Mouse (Mus musculus) heart, postnatal 0 days (tissue): ENCODE data around the gene Nme8. TPM values are rescaled to one million over a fixed set of nuclear protein-coding genes. Genes with fewer than 3 reads are reported as not detected.

ENCODE experiments used
- ATAC-seq: fragments of 200-750 bp; cut with Nextera tagmentation; 2 replicates; pipeline ENCODE4 v1.8.0; 2017; ENCODE audit warnings: low read depth, moderate number of reproducible peaks, moderate library complexity; ENCODE audit not compliant: insufficient read depth
- DNase-seq: peaks from one replicate; pipeline ENCODE4 v3.0.0-alpha.2; 2016; ENCODE audit warnings: low spot score
- H3K27ac ChIP-seq: fragments of 300-500 bp; sonication (generic); 2 replicates; pipeline ENCODE4 v1.5.1; 2014; ENCODE audit warnings: low read depth, mild to moderate bottlenecking
- H3K27me3 ChIP-seq: fragments of 300-500 bp; sonication (generic); 2 replicates; pipeline ENCODE4 v1.6.1; 2014; ENCODE audit warnings: low read length, mixed read lengths; ENCODE audit not compliant: control insufficient read depth, insufficient read depth
- H3K36me3 ChIP-seq: fragments of 300-500 bp; sonication (generic); replicated peaks from 2 replicates; pipeline ENCODE4 v1.6.1; 2014; ENCODE audit warnings: low read length, mixed read lengths; ENCODE audit not compliant: control insufficient read depth, insufficient read depth
- H3K4me1 ChIP-seq: fragments of 300-500 bp; sonication (generic); 2 replicates; pipeline ENCODE4 v1.6.1; 2014; ENCODE audit warnings: antibody characterized with exemption; ENCODE audit not compliant: control insufficient read depth, insufficient read depth
- H3K4me2 ChIP-seq: fragments of 300-500 bp; sonication (generic); 2 replicates; pipeline ENCODE4 v1.6.1; 2014; ENCODE audit warnings: low read depth, mild to moderate bottlenecking, low read length, moderate library complexity
- H3K4me3 ChIP-seq: fragments of 300-500 bp; sonication (generic); 2 replicates; pipeline ENCODE4 v1.5.1; 2014; ENCODE audit warnings: low read depth, low read length
- H3K9ac ChIP-seq: fragments of 300-500 bp; sonication (generic); replicated peaks from 2 replicates; pipeline ENCODE4 v1.6.1; 2014; ENCODE audit warnings: low read depth, low read length, mixed read lengths
- H3K9me3 ChIP-seq: fragments of 300-500 bp; sonication (generic); replicated peaks from 2 replicates; pipeline ENCODE4 v1.6.1; 2016; ENCODE audit warnings: low read length; ENCODE audit not compliant: control insufficient read depth
- CTCF ChIP-seq: IDR thresholded peaks from 2 replicates; pipeline ENCODE4 v1.5.1; 2016; ENCODE audit warnings: antibody characterized with exemption, control low read depth, low read depth
- EP300 ChIP-seq: IDR thresholded peaks from 2 replicates; pipeline ENCODE4 v1.6.1; 2016; ENCODE audit warnings: antibody characterized with exemption, low read depth
- WGBS: fragments of 180-500 bp; shearing (Covaris S2); extraction: QIAGEN DNeasy Blood & Tissue Kit; methylation state at CpG from one replicate; pipeline ENCODE4 v1.1.7; 2014; 5-methylcytosine and 5-hydroxymethylcytosine counted together
- polyA plus RNA-seq: library from polyadenylated mRNA; unstranded; fragments of >200 nt; fragmentation: Nextera tagmentation; extraction: Ambion mirVana; gene quantifications from 2 replicates; pipeline ENCODE4 v1.2.1, GENCODE M21; 2015
- total RNA-seq: library from RNA; depleted of rRNA; stranded (reverse); fragments of >200 nt; gene quantifications from 2 replicates; pipeline ENCODE4 v1.2.3, GENCODE M21; 2014; ENCODE audit warnings: low replicate concordance

Nme8 gene
- total and polyA plus RNA-seq, 2 experiments from 2014 or later = 2.8 TPM; not detected in 1

GRCm38 (mm10) chr13:19623228-19623905, 74.2 kb downstream of the Nme8 start:
- no peak for TF ChIP-seq EP300
- no peak for TF ChIP-seq CTCF
- Histone ChIP-seq H3K9ac (peak overlapping the region; percentile 40), H3K4me1 (peaks cover 8% of the 10 kb centered on the region), H3K27ac (no peak overlapping the region), H3K36me3 (no peaks in the 10 kb centered on the region), H3K4me3 (peak overlapping the region; percentile 51), H3K4me2 (peak overlapping the region; percentile 85), H3K27me3 (peaks cover 21% of the 10 kb centered on the region), H3K9me3 (no peaks in the 10 kb centered on the region)
- WGBS = 19% methylated on average over 30 of the region's 30 CpGs
- DNase-seq = no peak
- no peak for ATAC-seq

DNA sequence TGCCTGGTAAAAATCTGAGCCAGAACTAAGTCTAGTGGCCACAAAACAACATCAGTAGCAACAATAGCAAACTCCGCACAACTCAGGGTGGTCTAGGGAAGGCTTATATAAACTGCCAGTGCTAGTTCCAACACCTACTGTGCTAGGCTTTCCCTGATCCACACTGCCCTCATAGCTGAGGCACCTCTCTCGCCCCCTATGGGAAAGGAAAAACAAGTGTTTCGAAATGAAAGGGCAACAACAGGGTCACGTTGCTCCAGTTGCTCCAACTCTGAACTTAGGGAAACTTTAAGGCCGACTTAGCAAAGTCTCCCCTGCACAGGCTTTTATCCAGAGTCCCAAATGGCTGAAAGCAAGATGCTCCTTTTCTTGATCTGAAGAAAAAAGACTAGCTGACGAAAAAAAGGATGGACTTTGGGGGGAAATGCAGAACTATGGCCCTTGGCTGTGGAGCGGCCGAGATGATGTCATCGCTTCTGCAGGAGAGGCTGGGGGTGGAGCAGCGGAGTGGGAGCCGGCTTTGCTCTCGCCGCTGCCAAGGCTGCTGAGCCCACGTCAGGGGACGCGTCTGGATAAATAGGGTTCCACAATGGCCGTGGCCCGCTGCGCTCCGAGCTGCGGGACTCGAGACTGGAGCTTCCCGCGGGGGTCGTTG, 74.9 kb downstream of the Nme8 start, which contains the start of gene Sfrp4:
TSS of gene Sfrp4 (plus strand) at position 532 of the 655 bp plus-strand sequence.
- 6% methylated on average over 25 of the region's 25 CpGs for WGBS
- peak within 1 kb of the TSS; percentile 40 for H3K9ac ChIP-seq
- peaks cover 12% of the 10 kb centered on the region for H3K4me1 ChIP-seq
- H3K9me3 ChIP-seq = no peaks in the 10 kb centered on the region
- ATAC-seq = peak; percentile 59
- peaks cover 21% of the 10 kb centered on the region for H3K27me3 ChIP-seq
- DNase-seq = peak; percentile 45
- no peaks in the 10 kb centered on the region for H3K36me3 ChIP-seq
- peak within 1 kb of the TSS; percentile 51 for H3K4me3 ChIP-seq
- H3K27ac ChIP-seq = no peak within 1 kb of the TSS
- H3K4me2 ChIP-seq = peak within 1 kb of the TSS; percentile 85
- TF ChIP-seq EP300 (no peak), CTCF (peak; percentile 42)

DNA sequence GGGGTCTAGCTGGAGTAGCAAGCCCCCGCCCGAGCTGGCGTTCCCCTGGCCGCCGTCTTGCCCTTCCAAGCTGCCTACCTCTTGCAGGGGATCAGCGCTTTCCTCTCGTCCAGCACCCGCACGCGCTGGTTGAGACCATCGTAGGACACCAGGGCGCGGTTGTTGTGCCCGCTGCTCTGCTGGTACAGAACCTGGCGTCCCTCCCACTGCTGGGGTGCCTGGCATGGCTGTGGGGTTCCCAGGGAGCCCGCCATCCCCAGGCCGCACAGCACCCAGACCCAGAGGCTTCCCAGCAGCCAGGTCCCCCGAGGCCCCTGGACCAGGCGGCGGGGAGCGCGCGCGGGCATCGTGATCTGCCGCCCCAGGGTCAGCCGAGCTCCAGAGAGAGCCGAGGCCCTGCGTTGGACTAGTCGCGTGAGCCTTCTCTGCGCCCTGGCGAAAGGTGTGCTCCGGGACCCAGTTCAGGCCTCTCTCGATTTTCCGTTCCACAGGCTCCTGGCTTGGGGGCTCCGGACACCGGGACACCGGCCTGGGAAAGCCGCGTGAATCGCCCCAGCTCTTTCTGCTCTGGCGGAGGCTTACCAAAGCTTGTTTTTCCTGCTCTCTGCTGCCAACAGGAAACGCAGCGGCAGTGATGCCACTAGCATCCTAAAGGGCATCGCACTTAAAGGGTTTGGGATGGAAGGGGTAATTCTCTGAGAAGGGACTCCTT, 78.2 kb downstream of the Nme8 start, which contains the start of gene Epdr1:
TSS of gene Epdr1 (minus strand) at position 712 of the 712 bp plus-strand sequence.
- ATAC-seq = peak; percentile 84
- TF ChIP-seq EP300 (no peak), CTCF (peak; percentile 72)

DNA sequence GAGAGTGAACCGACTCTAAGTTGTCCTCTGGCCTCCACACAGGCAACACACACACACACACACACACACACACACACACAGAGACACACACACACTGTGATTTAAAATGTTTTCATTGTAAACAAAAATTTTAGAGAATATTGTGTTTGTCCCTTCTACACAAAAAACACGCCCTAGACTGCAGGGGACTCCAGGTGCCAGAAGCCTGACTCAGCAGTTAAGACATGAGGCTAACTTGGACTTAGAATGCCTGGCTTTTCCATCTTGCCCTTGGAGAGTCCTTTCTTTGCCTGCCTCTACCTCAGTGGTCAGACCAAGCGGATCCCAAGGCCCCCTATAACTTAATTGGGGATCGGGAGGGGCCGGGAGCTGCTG, 78.8 kb downstream of the Nme8 start:
- Histone ChIP-seq H3K4me2 (peak overlapping the region; percentile 95), H3K4me3 (peak overlapping the region; percentile 55), H3K27me3 (peaks cover 13% of the 10 kb centered on the region), H3K36me3 (no peaks in the 10 kb centered on the region), H3K9me3 (no peaks in the 10 kb centered on the region), H3K4me1 (peaks cover 12% of the 10 kb centered on the region), H3K9ac (peak overlapping the region; percentile 65), H3K27ac (peak overlapping the region; percentile 54)
- DNase-seq (no peak), ATAC-seq (peak; percentile 22)
- WGBS = 11% methylated on average over 5 of the region's 5 CpGs
- no peak for TF ChIP-seq CTCF
- no peak for TF ChIP-seq EP300

More for the DNA sequence above, 78.2 kb downstream of the Nme8 start, which contains the start of gene Epdr1:
- peak within 1 kb of the TSS; percentile 65 for H3K9ac ChIP-seq
- peak within 1 kb of the TSS; percentile 54 for H3K27ac ChIP-seq
- DNase-seq = peak; percentile 80
- peak within 1 kb of the TSS; percentile 55 for H3K4me3 ChIP-seq
- H3K4me2 ChIP-seq = peak within 1 kb of the TSS; percentile 95
- peaks cover 18% of the 10 kb centered on the region for H3K27me3 ChIP-seq
- H3K9me3 ChIP-seq = no peaks in the 10 kb centered on the region
- no peaks in the 10 kb centered on the region for H3K36me3 ChIP-seq
- H3K4me1 ChIP-seq = peaks cover 12% of the 10 kb centered on the region
- WGBS = under 1% methylated on average over 46 of the region's 46 CpGs

DNA sequence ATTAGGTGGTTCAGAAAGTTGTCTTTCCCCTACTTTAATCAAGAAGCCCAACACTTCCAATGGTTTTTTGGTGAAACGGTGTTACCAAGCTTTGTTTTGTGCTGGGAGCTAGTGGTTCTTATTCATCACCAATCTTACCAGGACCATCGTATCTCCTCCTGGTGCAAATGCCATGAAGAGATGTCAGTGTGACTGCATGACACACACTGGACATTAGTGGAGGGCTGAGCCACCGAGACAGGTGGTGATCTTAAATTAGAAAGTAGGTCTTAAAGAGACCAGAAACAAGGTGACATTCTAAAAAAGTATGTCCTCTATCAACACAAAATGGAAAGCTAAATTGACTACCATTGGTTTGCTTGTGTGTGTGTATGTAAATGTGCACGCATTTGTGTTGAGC, 79.5 kb downstream of the Nme8 start:
- ATAC-seq (no peak), DNase-seq (no peak)
- H3K9me3 ChIP-seq = no peaks in the 10 kb centered on the region
- no peak overlapping the region for H3K27ac ChIP-seq
- peaks cover 6% of the 10 kb centered on the region; the same call in 1 of the 2 replicates for H3K4me1 ChIP-seq
- no peak overlapping the region for H3K4me3 ChIP-seq
- H3K9ac ChIP-seq = no peak overlapping the region
- H3K27me3 ChIP-seq = peaks cover 5% of the 10 kb centered on the region; the same call in 1 of the 2 replicates
- TF ChIP-seq CTCF (no peak), EP300 (no peak)
- WGBS = 86% methylated on average over 4 of the region's 4 CpGs
- no peak overlapping the region for H3K4me2 ChIP-seq
- no peaks in the 10 kb centered on the region for H3K36me3 ChIP-seq
